Comparison of ENCODE assay signal across 15 mouse cellular contexts in genomic region chr1:36612362-36612761, GRCm38 (mm10). TPM values are rescaled to one million over a fixed set of nuclear protein-coding genes. Genes with fewer than 3 reads are reported as not detected.
DNase-seq lines count a peak whose midpoint lies in the region; ATAC-seq lines count a peak whose summit lies in the region.
"Had no signal": no experiment of that assay in that cellular context is flagged by ENCODE, and none has a peak within 500 bp of the region (broad histone marks: within the 10 kb centered on the region; RNA-seq: fewer than 3 reads in every experiment).

No protein-coding gene starts in this region.

- H3K4me3 ChIP-seq in hindbrain, embryonic 13.5 days = no peak overlapping the region
- no peak overlapping the region for H3K4me3 ChIP-seq in hindbrain, embryonic 14.5 days (replicated peaks; ENCODE audit: low read length)
- no peak overlapping the region for H3K4me3 ChIP-seq in brown adipose tissue, adult 24 weeks (ENCODE audit: insufficient read depth, low read depth, low read length)
- H3K4me3 ChIP-seq: heart, embryonic 15.5 days; intestine, embryonic 15.5 days; midbrain, embryonic 15.5 days had no signal

- no peak for DNase-seq in frontal cortex, postnatal 10 days (ENCODE audit: low spot score in 2 of 2)
- DNase-seq in hindbrain, embryonic 14.5 days (ENCODE audit: low spot score) = no peak
- DNase-seq in heart, postnatal 36 days = peak; percentile 34 to 53
- no peak for DNase-seq in layer of hippocampus, postnatal 25 days (ENCODE audit: extremely low spot score in 1 of 2, low spot score in 1 of 2)
- DNase-seq in layer of hippocampus, adult 11-12 months (ENCODE audit: low spot score) = no peak
- DNase-seq: cerebellum, adult 18-20 months; lung, postnatal 4 days; thymus, adult 18-20 months had no signal

- no peaks in the 10 kb centered on the region for H3K9me3 ChIP-seq in hindbrain, embryonic 13.5 days
- H3K9me3 ChIP-seq in hindbrain, embryonic 14.5 days (ENCODE audit: control insufficient read depth, low read length) = no peaks in the 10 kb centered on the region
- H3K9me3 ChIP-seq: heart, embryonic 15.5 days; intestine, embryonic 15.5 days; midbrain, embryonic 15.5 days had no signal

- H3K27ac ChIP-seq in hindbrain, embryonic 13.5 days = no peak overlapping the region
- no peak overlapping the region for H3K27ac ChIP-seq in hindbrain, embryonic 14.5 days
- peak overlapping the region; percentile 98 for H3K27ac ChIP-seq in brown adipose tissue, adult 24 weeks (replicated peaks; ENCODE audit: low read depth, low read length)
- H3K27ac ChIP-seq: heart, embryonic 15.5 days; intestine, embryonic 15.5 days; midbrain, embryonic 15.5 days had no signal

- H3K9ac ChIP-seq in hindbrain, embryonic 13.5 days = peak overlapping the region; percentile 19; the same call in 1 of the 2 replicates
- H3K9ac ChIP-seq in hindbrain, embryonic 14.5 days = no peak overlapping the region
- H3K9ac ChIP-seq: heart, embryonic 15.5 days; intestine, embryonic 15.5 days; midbrain, embryonic 15.5 days had no signal

- intact Hi-C loops in heart, postnatal 36 days (cut with DNase I) = loop anchor here (2.0 kb wide), 1 partner anchor 56 kb away; no protein-coding TSS in a partner anchor

- no peak overlapping the region for H3K4me2 ChIP-seq in hindbrain, embryonic 13.5 days
- H3K4me2 ChIP-seq in hindbrain, embryonic 14.5 days (replicated peaks) = no peak overlapping the region
- H3K4me2 ChIP-seq: heart, embryonic 15.5 days; intestine, embryonic 15.5 days; midbrain, embryonic 15.5 days had no signal

- WGBS in hindbrain, embryonic 13.5 days = 83% methylated on average over 6 of the region's 6 CpGs
- 68% methylated on average over 6 of the region's 6 CpGs for WGBS in hindbrain, embryonic 14.5 days

- no peaks in the 10 kb centered on the region for H3K36me3 ChIP-seq in hindbrain, embryonic 13.5 days
- H3K36me3 ChIP-seq in hindbrain, embryonic 14.5 days (replicated peaks; ENCODE audit: control insufficient read depth, insufficient read depth) = no peaks in the 10 kb centered on the region
- H3K36me3 ChIP-seq: heart, embryonic 15.5 days; intestine, embryonic 15.5 days; midbrain, embryonic 15.5 days had no signal

- peak; percentile 57; the same call in 1 of the 2 replicates for ATAC-seq in frontal cortex, adult (ENCODE audit: low TSS enrichment)
- no peak for ATAC-seq in hindbrain, embryonic 13.5 days (ENCODE audit: low FRiP score)
- ATAC-seq in hindbrain, embryonic 14.5 days (ENCODE audit: low FRiP score) = no peak
- ATAC-seq: intestine, embryonic 15.5 days; midbrain, embryonic 15.5 days; Patski had no signal

- H3K4me1 ChIP-seq in hindbrain, embryonic 13.5 days (replicated peaks) = peaks cover 14% of the 10 kb centered on the region
- H3K4me1 ChIP-seq in hindbrain, embryonic 14.5 days (replicated peaks; ENCODE audit: control insufficient read depth, insufficient read depth, low read length) = peaks cover 10% of the 10 kb centered on the region; the same call in 1 of the 2 replicates
- peaks cover 14% of the 10 kb centered on the region for H3K4me1 ChIP-seq in brown adipose tissue, adult 24 weeks (ENCODE audit: control insufficient read depth, insufficient read depth, insufficient read length, low read length)

- H3K27me3 ChIP-seq in hindbrain, embryonic 13.5 days = 0 out of 2 replicates have a peak, but pooled peaks cover 4% of the 10 kb centered on the region
- no peaks in the 10 kb centered on the region for H3K27me3 ChIP-seq in hindbrain, embryonic 14.5 days (ENCODE audit: control insufficient read depth, insufficient read depth, low read length)
- H3K27me3 ChIP-seq: heart, embryonic 15.5 days; intestine, embryonic 15.5 days; midbrain, embryonic 15.5 days; Patski had no signal

RNA-seq across cellular contexts. Expression of gene Sema4c, which starts 54.2 kb away (rescaled TPM):
- 28.3 and 31.8 TPM in 2 replicates for polyA plus RNA-seq in hindbrain, embryonic 13.5 days (2015; fragmentation: Nextera tagmentation; extraction: Ambion mirVana)
- 3.1 and 3.8 TPM in 2 replicates for polyA plus RNA-seq in hindbrain, embryonic 14.5 days (2014; fragmentation: Nextera tagmentation; extraction: Ambion mirVana)
- polyA plus RNA-seq in brown adipose tissue, adult 24 weeks (2012; ENCODE audit: insufficient read depth, insufficient read length, missing spikeins) = 4.1 and 6.7 TPM in 2 replicates
- 10 to 100 TPM; 15.0 to 17.1 TPM for total RNA-seq in heart, postnatal 36 days (2021)
- 10 to 100 TPM; 12.7 to 14.0 TPM for total RNA-seq in layer of hippocampus, postnatal 25 days (2021)

Comparison
In these comparisons a context has a peak if more than half of its experiments do, and no peak if none do; other contexts are left out.
1. DNase-seq: peak in heart, postnatal 36 days (2 of 2); none in frontal cortex, postnatal 10 days (0 of 2), hindbrain, embryonic 14.5 days (single experiment), layer of hippocampus, postnatal 25 days (0 of 2) and layer of hippocampus, adult 11-12 months (single experiment).